Mouse (Mus musculus) G1E (cell line): ENCODE results near the gene Parpbp. TPM values are rescaled to one million over a fixed set of nuclear protein-coding genes. Genes with fewer than 3 reads are reported as not detected.

Experiments used
- ATAC-seq: 2 replicates; pipeline ENCODE4 v1.8.0; 2016; ENCODE audit warnings: mild to moderate bottlenecking; ENCODE audit not compliant: insufficient number of reproducible peaks, poor library complexity, low FRiP score, severe bottlenecking; ENCODE audit errors: extremely low read depth
- DNase-seq: peaks from one replicate; pipeline ENCODE4 v3.0.0; 2012; ENCODE audit warnings: low spot score
- H3K27me3 ChIP-seq: 2 replicates; pipeline ENCODE4 v1.6.1; 2012; ENCODE audit warnings: mild to moderate bottlenecking, low read length, inconsistent platforms; ENCODE audit not compliant: insufficient read depth
- H3K36me3 ChIP-seq: replicated peaks from 2 replicates; pipeline ENCODE3; 2012; ENCODE audit warnings: mild to moderate bottlenecking, inconsistent platforms
- H3K4me1 ChIP-seq: 2 replicates; pipeline ENCODE4 v1.6.1; 2012; ENCODE audit warnings: low read depth, low read length, inconsistent platforms, mixed read lengths; ENCODE audit not compliant: insufficient read depth
- H3K4me3 ChIP-seq: 2 replicates; pipeline ENCODE4 v1.5.1; 2012; ENCODE audit warnings: low read depth, mild to moderate bottlenecking, inconsistent platforms, low read length, moderate library complexity, mixed read lengths
- H3K9me3 ChIP-seq: replicated peaks from 2 replicates; pipeline ENCODE4 v1.6.1; 2012; ENCODE audit warnings: inconsistent platforms
- CTCF ChIP-seq: IDR thresholded peaks from 2 replicates; pipeline ENCODE4 v1.5.1; 2012; ENCODE audit warnings: low read depth, low read length, inconsistent platforms, mixed read lengths
- GATA1 ChIP-seq: IDR thresholded peaks from 2 replicates; pipeline ENCODE4 v1.6.1; 2012; ENCODE audit warnings: borderline replicate concordance, low read length, inconsistent platforms, mixed read lengths
- GATA2 ChIP-seq: IDR thresholded peaks from 2 replicates; pipeline ENCODE4 v1.6.1; 2012; ENCODE audit warnings: low read depth, low read length, inconsistent platforms, borderline replicate concordance
- POLR2AphosphoS5 ChIP-seq: IDR thresholded peaks from 2 replicates; pipeline ENCODE4 v1.6.1; 2012; ENCODE audit warnings: low read depth, low read length, inconsistent platforms; ENCODE audit not compliant: insufficient replicate concordance
- TAL1 ChIP-seq: conservative IDR thresholded peaks from 2 replicates; pipeline ENCODE4 v1.6.1; 2012; ENCODE audit warnings: low read depth, low read length, inconsistent platforms, mixed read lengths
- polyA plus RNA-seq: library from polyadenylated mRNA; stranded (reverse); fragments of >175 nt; gene quantifications from 2 replicates; pipeline ENCODE4 v1.2.3, GENCODE M21; 2012
- total RNA-seq, 2 experiments: library from RNA; stranded (forward) in 1 of 2; stranded (reverse) in 1 of 2; fragments of 200-1000 nt in 1 of 2; fragments of >200 nt in 1 of 2; fragmentation: Nextera tagmentation in 1 of 2; gene quantifications; 2 replicates each; pipeline ENCODE4 v1.2.3; 2014 to 2017

Parpbp gene
- total and polyA plus RNA-seq, 3 experiments: 1.6 to 39.8 (median 39.4) TPM

GRCm38 (mm10) chr10:88044297-88044696 lies 102.4 kb downstream of the Parpbp start:
- no peaks in the 10 kb centered on the region for H3K27me3 ChIP-seq
- DNase-seq: no peak
- no peak for ATAC-seq
- TF ChIP-seq POLR2AphosphoS5 (no peak), GATA1 (no peak), CTCF (no peak), GATA2 (no peak), TAL1 (no peak)
- H3K4me1 ChIP-seq: no peaks in the 10 kb centered on the region
- no peaks in the 10 kb centered on the region for H3K36me3 ChIP-seq
- no peaks in the 10 kb centered on the region for H3K9me3 ChIP-seq
- H3K4me3 ChIP-seq: no peak overlapping the region

Other genes starting within 250 kb of the Parpbp start
- not detected in 2 replicates for gene Pmch, start 55.9 kb downstream of the Parpbp start, total RNA-seq (2014; fragmentation: Nextera tagmentation)
- gene Pmch, start 55.9 kb downstream of the Parpbp start, total RNA-seq (2017): 0.16 TPM in 1 of 2 replicates, not detected in the other
- not detected in 2 replicates for gene Pmch, start 55.9 kb downstream of the Parpbp start, polyA plus RNA-seq
- 32.2 and 42.1 TPM in 2 replicates for gene Nup37, start 51 bp upstream of the Parpbp start, total RNA-seq (2014; fragmentation: Nextera tagmentation)
- gene Nup37, start 51 bp upstream of the Parpbp start, total RNA-seq (2017): 118 and 125 TPM in 2 replicates
- gene Nup37, start 51 bp upstream of the Parpbp start, polyA plus RNA-seq: 5.2 and 7.4 TPM in 2 replicates
- gene Washc3, start 54.2 kb upstream of the Parpbp start, total RNA-seq (2014; fragmentation: Nextera tagmentation): 103 and 116 TPM in 2 replicates
- 59.9 and 62.6 TPM in 2 replicates for gene Washc3, start 54.2 kb upstream of the Parpbp start, total RNA-seq (2017)
- 17.6 and 23.0 TPM in 2 replicates for gene Washc3, start 54.2 kb upstream of the Parpbp start, polyA plus RNA-seq
- gene Dram1, start 232.1 kb upstream of the Parpbp start, total RNA-seq (2014; fragmentation: Nextera tagmentation): not detected in 2 replicates
- gene Dram1, start 232.1 kb upstream of the Parpbp start, total RNA-seq (2017): 0.11 TPM in 1 of 2 replicates, not detected in the other
- gene Dram1, start 232.1 kb upstream of the Parpbp start, polyA plus RNA-seq: not detected in 2 replicates
- 50.8 and 63.6 TPM in 2 replicates for gene Gnptab, start 232.2 kb upstream of the Parpbp start, total RNA-seq (2014; fragmentation: Nextera tagmentation)
- 34.3 and 41.0 TPM in 2 replicates for gene Gnptab, start 232.2 kb upstream of the Parpbp start, total RNA-seq (2017)
- gene Gnptab, start 232.2 kb upstream of the Parpbp start, polyA plus RNA-seq: 2.4 and 2.7 TPM in 2 replicates